Mouse (Mus musculus) cerebellum, adult 9-10 months (tissue): ENCODE measurements around the gene D430019H16Rik.

ENCODE experiments used
- DNase-seq: peaks from one replicate; pipeline ENCODE4 v3.0.0; 2022

D430019H16Rik gene

GRCm38 (mm10) chr12:105490794-105491193, 37.1 kb downstream of the D430019H16Rik start:
- no peak for DNase-seq

- no peak for DNase-seq
Observed at GRCm38 (mm10) chr12:105494796-105495195, 41.1 kb downstream of the D430019H16Rik start.

GRCm38 (mm10) chr12:105497894-105498293, 44.2 kb downstream of the D430019H16Rik start:
- DNase-seq: peak; percentile 46

GRCm38 (mm10) chr12:105498423-105498822, 44.8 kb downstream of the D430019H16Rik start:
- no peak for DNase-seq

- DNase-seq: no peak
Observed at GRCm38 (mm10) chr12:105498842-105499241, 45.2 kb downstream of the D430019H16Rik start.

GRCm38 (mm10) chr12:105500940-105501339, 47.3 kb downstream of the D430019H16Rik start:
- DNase-seq: no peak

- no peak for DNase-seq
Observed at GRCm38 (mm10) chr12:105504736-105505135, 51.1 kb downstream of the D430019H16Rik start.

DNA sequence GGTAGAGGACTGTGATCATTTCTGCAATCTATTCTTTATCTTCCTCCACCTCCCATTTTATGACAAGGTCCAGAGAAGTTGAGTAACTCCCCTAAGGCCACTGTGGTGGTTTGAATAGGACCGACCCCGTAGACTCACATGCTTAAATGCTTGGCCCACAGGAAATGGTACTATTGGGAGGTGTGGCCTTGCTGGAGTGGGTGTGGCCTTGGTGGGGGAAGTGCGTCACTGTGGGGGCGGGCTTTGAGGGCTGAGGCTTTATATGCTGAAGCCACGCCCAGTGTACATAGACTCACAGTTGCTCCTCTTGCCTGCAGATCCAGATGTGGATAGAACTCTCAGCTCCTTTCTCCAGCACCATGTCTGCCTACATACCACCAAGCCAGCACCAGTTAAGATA, 57.5 kb downstream of the D430019H16Rik start:
- DNase-seq: no peak

DNA sequence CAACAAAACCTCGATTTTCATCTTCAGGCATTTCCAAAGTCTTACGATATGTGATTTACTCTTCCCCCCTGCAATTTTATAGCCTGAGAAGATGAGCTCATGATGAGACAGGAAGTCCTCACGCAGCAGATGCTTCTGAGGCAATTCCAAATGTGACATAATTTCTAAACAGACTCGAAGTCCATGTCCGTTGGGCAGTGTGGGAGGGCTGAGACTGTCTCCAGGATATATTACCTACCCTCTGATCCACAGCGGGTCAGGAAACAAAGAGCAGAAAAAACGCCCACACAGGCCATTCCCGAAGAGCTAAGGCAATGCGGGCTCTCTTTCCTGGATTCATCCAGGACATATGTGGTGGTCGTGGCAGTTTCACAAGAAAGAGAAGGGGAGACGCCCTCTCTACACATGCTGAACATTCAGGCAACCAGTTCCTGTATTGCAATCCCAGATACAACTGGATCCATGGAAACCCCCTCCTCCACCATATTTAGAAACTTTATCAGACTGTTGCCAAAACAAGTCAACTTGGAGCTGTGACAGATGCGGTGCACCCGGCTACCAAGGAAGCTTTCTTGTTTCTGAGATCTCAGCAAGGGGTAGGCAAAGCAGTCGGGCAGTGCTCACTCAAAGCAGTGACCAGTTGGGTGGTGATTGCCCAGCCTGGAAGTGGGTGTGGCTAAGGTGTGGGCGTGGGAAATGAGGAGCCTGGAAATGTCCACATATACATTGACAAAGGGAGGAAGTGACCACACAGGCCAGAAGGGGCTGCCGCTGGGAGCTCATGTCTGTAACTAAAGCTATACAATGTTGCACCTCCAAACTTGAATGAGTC, 58.2 kb downstream of the D430019H16Rik start:
- DNase-seq: no peak

- DNase-seq: no peak
Observed at GRCm38 (mm10) chr12:105514111-105514510, 60.5 kb downstream of the D430019H16Rik start.

GRCm38 (mm10) chr12:105517026-105517675, 63.5 kb downstream of the D430019H16Rik start:
- DNase-seq: no peak

DNA sequence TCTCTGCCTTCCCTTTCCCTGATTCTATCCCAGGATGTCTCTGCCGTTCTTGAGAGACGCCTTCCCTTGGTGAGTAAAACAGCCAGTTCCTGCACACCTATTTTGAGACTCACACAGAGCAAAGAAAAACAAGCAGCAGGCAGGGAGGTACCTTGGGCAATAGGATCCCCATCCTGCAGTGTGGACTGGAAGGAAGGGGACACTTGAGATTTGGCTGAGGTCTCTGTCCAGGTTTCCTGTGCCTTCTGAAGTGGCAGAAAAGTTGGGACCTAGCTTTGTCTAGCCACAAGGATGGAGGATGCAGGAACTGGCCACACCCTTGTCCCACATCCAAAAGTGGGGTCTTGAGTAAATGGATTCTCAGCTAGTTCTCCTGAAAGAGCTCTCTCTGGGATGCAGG, 66.2 kb downstream of the D430019H16Rik start:
- no peak for DNase-seq

DNA sequence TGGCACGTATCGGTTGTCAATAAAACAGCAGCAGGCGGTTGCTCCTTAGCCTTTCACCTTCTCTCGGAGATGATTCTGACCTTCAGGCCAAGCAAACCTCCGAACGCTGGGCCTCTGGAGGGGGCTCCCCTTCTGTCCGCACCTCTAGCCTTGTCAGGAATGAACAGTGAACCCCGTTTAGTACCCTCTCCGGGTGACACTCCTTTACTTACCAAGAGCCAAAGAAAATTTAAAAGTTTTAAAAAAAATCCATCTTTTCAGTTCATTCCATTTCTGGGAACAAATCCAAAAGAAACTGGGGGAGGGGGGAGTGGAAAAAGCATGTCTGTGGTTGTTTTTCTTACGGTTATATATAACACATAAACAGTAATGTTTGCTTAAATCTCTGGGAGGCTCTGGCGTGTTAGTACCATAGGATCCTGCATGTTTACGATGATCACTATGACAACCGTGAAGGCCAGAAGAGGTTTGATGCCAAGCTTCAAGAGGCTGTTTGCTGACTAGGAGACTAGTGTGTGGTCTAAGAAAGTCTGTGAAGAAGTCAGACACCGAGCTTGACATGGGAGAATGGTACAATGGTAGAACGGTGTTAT, 67.6 kb downstream of the D430019H16Rik start:
- no peak for DNase-seq

- DNase-seq: no peak
Observed at GRCm38 (mm10) chr12:105523737-105524136, 70.1 kb downstream of the D430019H16Rik start.

GRCm38 (mm10) chr12:105526186-105526585, 72.5 kb downstream of the D430019H16Rik start:
- DNase-seq: no peak

DNA sequence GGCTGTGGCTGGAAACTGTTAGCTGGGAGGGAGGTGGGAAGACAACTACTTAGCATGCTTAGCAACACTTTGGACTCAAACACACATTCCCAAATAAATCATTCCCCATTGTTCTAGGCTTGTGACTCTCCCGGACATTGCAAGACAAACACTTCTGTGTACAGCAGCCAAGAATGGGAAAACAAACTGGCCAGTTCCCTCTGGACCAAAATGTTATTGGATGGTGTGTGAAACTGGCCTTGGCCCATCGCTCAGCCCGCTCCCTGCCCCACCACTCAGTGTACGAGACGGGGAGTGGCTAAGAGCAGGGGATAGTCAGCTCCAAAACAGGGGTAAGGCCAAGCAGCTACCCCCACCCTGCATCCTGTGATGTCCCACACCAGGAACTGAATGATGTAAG, 73.2 kb downstream of the D430019H16Rik start:
- DNase-seq: peak; percentile 44

- peak; percentile 21 for DNase-seq
Observed at GRCm38 (mm10) chr12:105529545-105529944, 75.9 kb downstream of the D430019H16Rik start.

DNA sequence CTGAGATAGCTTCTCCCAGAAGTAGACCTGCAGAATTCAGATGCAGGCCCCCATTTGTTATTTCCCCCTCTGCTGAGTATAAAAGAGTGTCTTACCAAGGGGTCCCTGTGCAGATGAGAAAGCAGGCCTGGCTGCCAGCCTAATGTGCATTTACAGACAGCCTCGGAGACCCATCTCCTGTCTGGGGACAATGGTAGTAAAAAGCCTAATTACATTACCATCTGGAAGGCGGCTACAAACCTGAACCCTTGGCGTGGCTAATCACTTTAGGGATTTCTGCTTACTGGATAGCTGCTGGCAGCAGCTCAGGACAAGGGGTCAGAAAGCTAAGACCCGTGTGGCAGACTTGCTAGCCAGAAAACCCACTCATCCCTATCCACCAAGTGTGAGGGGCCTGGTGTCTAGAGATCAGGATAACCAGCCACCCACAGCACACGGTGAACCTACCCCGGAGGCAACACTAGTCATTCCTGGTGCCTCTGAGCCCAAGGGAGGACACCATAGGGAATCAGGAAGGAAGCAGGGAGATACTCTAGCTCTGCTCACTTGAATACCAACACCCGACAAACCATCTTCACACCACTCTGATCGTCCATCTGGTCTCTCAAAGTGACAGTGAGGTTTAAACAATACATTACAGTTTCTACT, 78.2 kb downstream of the D430019H16Rik start:
- no peak for DNase-seq

DNA sequence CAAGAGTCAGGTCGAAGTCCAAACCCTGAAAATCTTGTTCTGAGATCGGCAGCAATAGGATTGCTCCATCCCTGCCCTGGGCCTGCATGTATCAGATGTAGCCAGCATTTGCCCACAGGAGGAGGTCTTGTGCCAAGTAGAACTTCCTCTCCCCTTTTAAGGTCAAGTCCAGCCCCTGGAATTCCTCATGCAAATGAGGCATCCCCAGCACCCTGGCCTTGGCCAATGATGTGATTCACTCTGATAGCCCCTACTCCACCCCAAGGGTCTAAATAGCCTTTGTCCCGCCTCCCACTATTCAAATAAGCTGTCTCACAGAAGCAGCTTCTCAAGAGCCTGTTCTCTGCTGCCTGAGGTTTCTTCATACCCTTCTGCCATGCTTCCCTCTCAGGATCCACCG, 81.2 kb downstream of the D430019H16Rik start:
- DNase-seq: no peak

DNA sequence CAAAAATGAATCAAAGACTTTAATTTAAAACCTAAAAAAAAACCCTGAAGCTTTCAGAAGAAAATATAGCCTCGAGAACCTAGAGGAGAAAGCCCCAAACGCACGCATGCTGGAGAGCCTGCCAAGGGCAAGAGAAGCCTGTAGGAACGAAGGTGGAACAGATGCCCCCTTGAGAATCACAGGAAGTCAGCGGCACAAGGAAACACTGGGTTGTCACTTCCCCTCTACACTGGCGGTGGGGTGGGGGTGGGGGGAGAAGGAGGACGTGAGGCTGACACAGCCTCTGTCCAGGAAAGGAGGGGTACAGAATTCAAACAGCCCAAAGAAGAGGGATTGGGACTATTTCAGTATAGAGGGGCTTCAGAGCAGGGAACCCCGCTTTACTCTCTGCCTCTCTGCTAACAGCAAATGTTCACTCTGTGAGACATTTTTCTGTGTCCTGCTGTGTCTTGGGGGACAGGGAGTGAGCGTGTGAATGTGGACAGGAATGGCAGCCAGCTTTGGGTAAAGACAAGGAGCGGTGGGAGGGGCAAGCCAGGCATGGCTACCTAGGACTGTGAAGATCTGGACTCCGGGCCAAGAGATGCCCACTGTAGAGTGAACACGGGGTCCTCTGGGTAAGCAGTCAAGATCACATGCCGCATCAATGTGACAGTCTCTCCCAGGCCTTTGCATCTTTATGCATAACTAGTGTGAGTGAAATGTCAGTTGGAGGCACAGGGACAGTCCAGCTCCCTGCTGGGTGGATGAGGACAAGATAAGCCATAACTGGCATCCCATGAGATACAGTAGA, 82.5 kb downstream of the D430019H16Rik start:
- no peak for DNase-seq

GRCm38 (mm10) chr12:105537162-105537561, 83.5 kb downstream of the D430019H16Rik start:
- no peak for DNase-seq

GRCm38 (mm10) chr12:105539649-105540048, 86.0 kb downstream of the D430019H16Rik start:
- DNase-seq: no peak
